Mouse (Mus musculus) frontal cortex, postnatal 25 days (tissue): ENCODE results near the gene Bicd2.
"Not testable (repeated sequence)": the region's sequence is repeated elsewhere in the genome, so short reads cannot be mapped to it uniquely, and the experiment has no call there.

Experiments
- DNase-seq, 2 experiments: peaks; one replicate each; pipeline ENCODE4 v3.0.0; 2022; ENCODE audit warnings: low spot score in 2 of 2

Bicd2 gene

GRCm38 (mm10) chr13:49360906-49361406 lies 19.6 kb downstream of the Bicd2 start:
- no peak for DNase-seq

GRCm38 (mm10) chr13:49362364-49362763 lies 21.0 kb downstream of the Bicd2 start:
- no peak for DNase-seq

- DNase-seq: no peak
Measured at GRCm38 (mm10) chr13:49362804-49363203, 21.4 kb downstream of the Bicd2 start.

- no peak for DNase-seq
Measured at GRCm38 (mm10) chr13:49364716-49365115, 23.3 kb downstream of the Bicd2 start.

- DNase-seq: no peak
Measured at GRCm38 (mm10) chr13:49367657-49368440, 26.5 kb downstream of the Bicd2 start.

- DNase-seq: no peak
Measured at GRCm38 (mm10) chr13:49369404-49369803, 28.0 kb downstream of the Bicd2 start.

- not testable (repeated sequence) for DNase-seq
Measured at GRCm38 (mm10) chr13:49370216-49370615, 28.8 kb downstream of the Bicd2 start.

- not testable (repeated sequence) for DNase-seq
Measured at GRCm38 (mm10) chr13:49370916-49371315, 29.5 kb downstream of the Bicd2 start.

GRCm38 (mm10) chr13:49371428-49371899 lies 30.1 kb downstream of the Bicd2 start:
- no peak for DNase-seq

- peak in 1 of 2 experiments; percentile 36 for DNase-seq
Measured at GRCm38 (mm10) chr13:49372370-49373060, 31.1 kb downstream of the Bicd2 start.

- DNase-seq: no peak
Measured at GRCm38 (mm10) chr13:49374304-49374703, 32.9 kb downstream of the Bicd2 start.

- no peak for DNase-seq
Measured at GRCm38 (mm10) chr13:49374730-49375129, 33.3 kb downstream of the Bicd2 start.

GRCm38 (mm10) chr13:49377608-49378007 lies 36.2 kb downstream of the Bicd2 start:
- no peak for DNase-seq

- no peak for DNase-seq
Measured at GRCm38 (mm10) chr13:49379301-49379700, 37.9 kb downstream of the Bicd2 start.

- DNase-seq: peak; percentile 80 to 87
Measured at GRCm38 (mm10) chr13:49381230-49381629, 39.8 kb downstream of the Bicd2 start.

- DNase-seq: no peak
Measured at GRCm38 (mm10) chr13:49382997-49383396, 41.6 kb downstream of the Bicd2 start.

GRCm38 (mm10) chr13:49384751-49385463 lies 43.5 kb downstream of the Bicd2 start:
- DNase-seq: no peak

GRCm38 (mm10) chr13:49391374-49391773 lies 50.0 kb downstream of the Bicd2 start:
- DNase-seq: no peak

GRCm38 (mm10) chr13:49393579-49393978 lies 52.2 kb downstream of the Bicd2 start:
- no peak for DNase-seq

- no peak for DNase-seq
Measured at GRCm38 (mm10) chr13:49394886-49395447, 53.6 kb downstream of the Bicd2 start.

GRCm38 (mm10) chr13:49396798-49397197 lies 55.4 kb downstream of the Bicd2 start:
- DNase-seq: no peak

- no peak for DNase-seq
Measured at GRCm38 (mm10) chr13:49398191-49398590, 56.8 kb downstream of the Bicd2 start.
